Mouse (Mus musculus) duodenum, adult 2 months (tissue): ENCODE results near the gene Otop2. TPM values are rescaled to one million over a fixed set of nuclear protein-coding genes. Genes with fewer than 3 reads are reported as not detected.

Source experiments
- polyA plus RNA-seq: library from polyadenylated mRNA; depleted of rRNA; stranded (reverse); fragments of >200 nt; gene quantifications from 2 replicates; pipeline ENCODE4 v1.2.3, GENCODE M21; 2012; ENCODE audit warnings: low replicate concordance; rRNA removed

Otop2 gene
- polyA plus RNA-seq, result 0.07 and 1.7 TPM in 2 replicates

GRCm38 (mm10) chr11:115306863-115307262 lies at the start of gene Otop2:
Gene Otop2 (plus strand): TSS chr11:115307163.

DNA sequence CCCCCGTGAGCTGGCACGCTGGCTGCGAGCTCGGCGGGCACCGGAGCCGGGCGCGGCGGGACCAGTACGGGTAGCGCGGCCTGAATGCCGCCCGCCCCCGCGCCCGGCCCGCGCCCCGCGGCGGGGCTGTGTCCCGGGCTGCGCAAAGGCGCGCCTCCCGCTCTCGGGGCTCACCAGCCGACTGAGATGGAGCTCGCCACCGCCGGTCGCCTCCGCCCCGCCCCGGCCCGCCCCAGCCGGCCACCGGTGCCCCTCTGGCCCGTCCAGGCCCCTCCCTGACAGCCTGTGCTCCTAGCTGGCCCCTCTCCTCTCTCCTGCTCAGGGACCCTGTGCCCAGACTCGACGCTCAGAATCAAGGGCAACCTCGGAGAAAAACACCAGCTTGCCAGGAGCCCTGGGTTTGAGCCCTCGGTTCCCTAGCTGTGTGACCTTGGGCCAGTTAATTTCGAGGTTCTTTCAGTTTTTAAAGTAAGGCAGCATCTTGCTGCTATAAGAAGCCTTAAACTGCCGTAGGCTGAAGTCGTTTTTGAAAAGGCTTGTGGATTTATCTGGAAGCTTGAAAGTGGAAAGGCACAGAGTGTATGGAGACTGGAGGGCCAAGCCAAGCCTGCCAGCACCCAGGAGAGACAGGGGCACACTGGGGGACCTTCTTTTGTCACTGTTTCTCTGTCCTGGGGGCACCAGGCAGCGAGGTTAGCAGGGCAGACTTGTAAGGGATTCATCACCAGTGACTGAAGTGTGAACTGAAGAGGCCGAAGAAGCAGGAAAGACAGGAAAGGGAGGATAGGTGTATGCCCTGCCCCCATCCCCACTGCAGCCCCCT lies 39.7 kb upstream of the Otop2 start, which contains the start of gene Grin2c:
Grin2c (minus strand) TSS at position 183 of the 823 bp plus-strand sequence.

DNA sequence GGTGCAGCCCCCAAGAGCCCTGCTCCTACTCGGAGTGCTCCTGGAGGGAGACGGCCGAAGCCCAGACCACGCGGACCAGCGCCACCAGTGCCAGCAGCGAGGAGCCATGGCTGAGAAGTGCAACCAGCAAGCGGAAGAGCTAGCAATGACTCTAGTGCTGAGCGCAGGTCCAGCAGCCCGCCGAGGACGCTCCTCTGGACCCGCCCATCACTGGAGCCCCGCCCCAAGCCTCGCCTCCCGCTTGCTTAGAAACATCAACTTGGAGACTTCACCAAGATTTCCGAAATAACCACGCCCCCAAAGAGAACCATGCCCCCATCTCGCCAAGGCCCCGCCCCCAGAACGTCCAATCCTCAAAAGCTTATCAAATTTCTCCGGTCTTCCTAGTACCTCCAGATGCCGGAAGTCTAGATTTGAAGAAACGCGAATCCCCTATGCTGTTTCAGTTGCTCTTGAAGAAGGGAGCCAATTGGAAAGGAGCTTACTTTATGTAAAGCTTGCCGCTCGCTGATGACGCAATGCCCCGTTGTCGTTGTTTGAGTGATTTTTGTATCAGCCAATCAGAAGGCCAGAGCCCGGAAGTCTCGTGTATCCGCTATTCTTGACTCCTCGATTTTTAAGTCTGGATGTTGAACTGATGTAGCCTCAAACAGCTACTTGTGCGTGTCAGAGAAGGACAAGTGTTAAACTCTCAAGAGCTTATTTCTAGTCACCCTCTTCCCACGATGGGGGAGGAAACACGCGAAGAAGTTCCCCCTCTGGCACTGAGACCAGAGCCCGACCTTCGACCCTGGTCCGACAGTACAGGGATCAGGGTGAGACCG lies 30.0 kb upstream of the Otop2 start, which contains the start of gene Fdxr:
Fdxr (minus strand) TSS at position 271 of the 824 bp plus-strand sequence.

DNA sequence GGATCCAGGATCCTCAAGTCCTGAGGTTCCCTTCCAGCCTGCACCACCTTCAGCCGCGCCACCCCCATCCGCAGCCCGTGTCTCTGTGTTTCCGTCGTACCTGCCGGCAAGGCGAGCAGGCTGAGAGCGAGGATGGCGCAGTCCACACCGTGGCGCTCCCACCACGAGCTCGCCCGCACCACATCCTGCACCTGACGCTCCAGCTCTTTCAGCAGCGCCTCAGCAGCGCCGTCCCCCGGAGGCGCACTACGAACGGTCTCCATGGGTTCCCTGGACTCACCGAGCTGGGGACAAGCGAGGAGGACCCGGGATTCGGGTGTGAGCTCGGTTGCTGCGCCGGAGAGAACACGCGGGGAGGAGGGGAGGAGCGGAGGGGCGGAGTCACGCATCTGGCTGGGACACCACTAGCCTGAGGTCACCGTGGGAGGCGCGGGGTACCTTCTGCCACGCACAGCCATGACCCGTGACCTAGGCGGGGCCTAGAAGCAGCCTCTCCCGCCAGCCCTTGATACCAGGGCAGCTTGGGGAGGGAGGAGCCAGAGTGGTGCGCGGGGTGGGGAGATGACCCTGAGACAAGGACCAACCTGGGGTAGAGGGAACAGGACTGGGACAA lies 9.6 kb upstream of the Otop2 start, which contains the start of gene Fads6:
Fads6 (minus strand) TSS at position 450 of the 613 bp plus-strand sequence.

DNA sequence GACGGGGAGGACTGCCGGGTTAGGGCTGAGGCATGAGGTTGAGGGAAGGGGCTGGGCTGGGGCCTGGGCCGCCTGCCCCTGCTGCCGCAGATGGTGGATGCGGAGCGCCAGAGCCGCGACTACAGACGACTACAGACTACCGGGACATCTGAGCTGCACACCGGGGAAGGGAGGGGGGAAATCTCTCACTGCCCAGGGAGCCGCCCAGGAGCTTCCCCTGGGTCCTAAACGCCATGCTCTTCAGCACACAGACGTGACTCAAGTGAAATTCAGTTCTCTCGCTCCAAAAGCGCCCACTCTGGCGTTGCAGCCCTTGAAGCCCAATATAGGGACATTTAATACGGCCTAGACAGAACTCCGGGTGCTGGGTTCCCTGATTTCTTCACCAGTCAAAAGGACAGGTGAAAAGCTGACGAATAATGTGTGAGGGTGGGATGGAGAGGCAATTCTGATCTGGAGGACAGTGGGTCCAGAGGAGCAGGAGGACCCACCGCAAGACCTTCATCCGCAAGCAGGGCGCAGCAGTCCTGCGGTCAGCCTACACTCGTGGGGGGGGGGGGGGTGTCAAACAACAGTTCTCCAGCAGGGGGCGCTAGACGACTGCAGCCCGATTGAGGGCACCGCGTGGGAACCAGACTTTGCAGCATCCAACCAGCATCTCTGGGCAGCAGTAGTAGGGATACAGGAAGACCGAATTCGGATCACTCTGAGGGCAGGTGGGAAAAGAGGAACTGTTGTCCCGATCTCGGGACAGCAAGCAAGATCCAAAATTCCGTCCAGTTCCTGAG lies 15.1 kb downstream of the Otop2 start, which contains the start of gene Ush1g:
Ush1g (minus strand) TSS at position 136 of the 788 bp plus-strand sequence.

DNA sequence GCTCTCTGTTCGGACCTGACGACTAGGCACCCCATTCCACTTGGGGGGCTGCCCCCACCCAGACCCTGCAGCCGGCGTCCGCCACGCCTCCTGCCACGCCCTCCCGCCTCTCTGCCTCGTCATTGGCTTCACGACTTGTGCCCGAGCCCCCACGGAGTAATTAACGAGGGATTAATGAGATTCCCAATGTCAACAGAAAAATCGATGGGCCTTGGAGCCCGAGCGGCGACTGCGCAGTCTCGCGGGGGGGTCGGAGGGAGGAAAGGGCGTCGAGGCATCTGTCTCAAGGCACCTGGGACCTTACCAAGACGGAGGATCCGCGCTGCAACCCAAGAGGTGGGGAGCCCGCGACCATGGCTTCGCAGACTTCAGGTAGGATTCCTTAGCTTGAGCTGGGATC lies 27.6 kb downstream of the Otop2 start, which contains the start of gene Otop3:
Otop3 (plus strand) TSS at position 201 of the 400 bp plus-strand sequence.

GRCm38 (mm10) chr11:115367395-115367944 lies 60.5 kb downstream of the Otop2 start, which contains the start of gene Hid1:
Gene Hid1 (minus strand): TSS chr11:115367756.

Other genes starting within 250 kb of the Otop2 start
- 0.13 TPM in 2 replicates for gene Cd300e, start 245.0 kb upstream of the Otop2 start, polyA plus RNA-seq
- 0.55 and 2.2 TPM in 2 replicates for gene Rab37, start 215.7 kb upstream of the Otop2 start, polyA plus RNA-seq
- 4.5 and 5.2 TPM in 2 replicates for gene Cd300lf, start 173.2 kb upstream of the Otop2 start, polyA plus RNA-seq
- 239 and 866 TPM in 2 replicates for gene Slc9a3r1, start 143.8 kb upstream of the Otop2 start, polyA plus RNA-seq
- gene Tmem104, start 119.7 kb upstream of the Otop2 start, polyA plus RNA-seq, result 12.2 and 17.0 TPM in 2 replicates
- 17.4 and 27.6 TPM in 2 replicates for gene Nat9, start 119.3 kb upstream of the Otop2 start, polyA plus RNA-seq
- gene Grin2c, start 39.9 kb upstream of the Otop2 start, polyA plus RNA-seq, result 0.16 and 0.24 TPM in 2 replicates
- 18.3 and 20.0 TPM in 2 replicates for gene Fdxr, start 30.1 kb upstream of the Otop2 start, polyA plus RNA-seq
- gene Fads6, start 9.5 kb upstream of the Otop2 start, polyA plus RNA-seq, result 0.69 and 2.5 TPM in 2 replicates
- gene Ush1g, start 14.9 kb downstream of the Otop2 start, polyA plus RNA-seq, result 0.15 and 0.17 TPM in 2 replicates
- gene Otop3, start 27.6 kb downstream of the Otop2 start, polyA plus RNA-seq, result 12.8 and 196 TPM in 2 replicates
- gene Hid1, start 60.6 kb downstream of the Otop2 start, polyA plus RNA-seq, result 19.3 and 54.9 TPM in 2 replicates
- gene Cdr2l, start 74.8 kb downstream of the Otop2 start, polyA plus RNA-seq, result 3.3 and 4.8 TPM in 2 replicates
- gene Mrpl58, start 96.6 kb downstream of the Otop2 start, polyA plus RNA-seq, result 53.6 and 65.8 TPM in 2 replicates
- 23.6 and 30.4 TPM in 2 replicates for gene Atp5h, start 112.8 kb downstream of the Otop2 start, polyA plus RNA-seq
- gene Kctd2, start 113.0 kb downstream of the Otop2 start, polyA plus RNA-seq, result 16.2 and 31.2 TPM in 2 replicates
- gene Trim80, start 133.4 kb downstream of the Otop2 start, polyA plus RNA-seq, result 9.0 and 13.0 TPM in 2 replicates
- 137 and 218 TPM in 2 replicates for gene Slc16a5, start 155.3 kb downstream of the Otop2 start, polyA plus RNA-seq
- 17.0 and 21.2 TPM in 2 replicates for gene Armc7, start 168.5 kb downstream of the Otop2 start, polyA plus RNA-seq
- gene Nt5c, start 184.7 kb downstream of the Otop2 start, polyA plus RNA-seq, result 74.7 and 121 TPM in 2 replicates
- 285 and 464 TPM in 2 replicates for gene Jpt1, start 207.2 kb downstream of the Otop2 start, polyA plus RNA-seq
- 4.9 and 7.1 TPM in 2 replicates for gene Sumo2, start 229.1 kb downstream of the Otop2 start, polyA plus RNA-seq